Mouse (Mus musculus) limb, embryonic 14.5 days (tissue): ENCODE data around the gene Gm10837. TPM values are rescaled to one million over a fixed set of nuclear protein-coding genes. Genes with fewer than 3 reads are reported as not detected.

Experiments
- ATAC-seq: fragments of 200-750 bp; cut with Nextera tagmentation; 2 replicates; pipeline ENCODE4 v1.8.0; 2017; ENCODE audit warnings: low read depth, moderate number of reproducible peaks, moderate TSS enrichment; ENCODE audit not compliant: low FRiP score
- DNase-seq: peaks from one replicate; pipeline ENCODE4 v3.0.0-alpha.2; 2015; ENCODE audit warnings: low spot score
- H3K27ac ChIP-seq: fragments of 300-500 bp; sonication (generic); replicated peaks from 2 replicates; pipeline ENCODE4 v1.5.1; 2014; ENCODE audit warnings: low read depth, mild to moderate bottlenecking, low read length, moderate library complexity, mixed read lengths
- H3K27me3 ChIP-seq: fragments of 300-500 bp; sonication (generic); 2 replicates; pipeline ENCODE4 v1.6.1; 2014; ENCODE audit warnings: low read length, mixed read lengths; ENCODE audit not compliant: control insufficient read depth, insufficient read depth
- H3K36me3 ChIP-seq: fragments of 300-500 bp; sonication (generic); 2 replicates; pipeline ENCODE4 v1.6.1; 2014; ENCODE audit warnings: mild to moderate bottlenecking, low read length, moderate library complexity, mixed read lengths; ENCODE audit not compliant: control insufficient read depth, insufficient read depth
- H3K4me1 ChIP-seq: fragments of 300-500 bp; sonication (generic); 2 replicates; pipeline ENCODE4 v1.6.1; 2014; ENCODE audit warnings: antibody characterized with exemption, low read length, mixed read lengths; ENCODE audit not compliant: control insufficient read depth, insufficient read depth
- H3K4me2 ChIP-seq: fragments of 300-500 bp; sonication (generic); replicated peaks from 2 replicates; pipeline ENCODE4 v1.6.1; 2014; ENCODE audit warnings: low read depth, mild to moderate bottlenecking, low read length, moderate library complexity; ENCODE audit not compliant: severe bottlenecking
- H3K4me3 ChIP-seq: fragments of 300-500 bp; sonication (generic); replicated peaks from 2 replicates; pipeline ENCODE4 v1.5.1; 2014; ENCODE audit warnings: low read length
- H3K9ac ChIP-seq: fragments of 300-500 bp; sonication (generic); 2 replicates; pipeline ENCODE4 v1.6.1; 2014; ENCODE audit warnings: mild to moderate bottlenecking, low read depth, low read length, moderate library complexity; ENCODE audit not compliant: severe bottlenecking
- H3K9me3 ChIP-seq: fragments of 300-500 bp; sonication (generic); 2 replicates; pipeline ENCODE4 v1.6.1; 2016; ENCODE audit warnings: low read length; ENCODE audit not compliant: control insufficient read depth
- POLR2A ChIP-seq: fragments of 200-500 bp; IDR thresholded peaks from 2 replicates; pipeline ENCODE4 v1.8.0; 2012; ENCODE audit warnings: inconsistent platforms, mild to moderate bottlenecking, moderate library complexity, borderline replicate concordance; ENCODE audit not compliant: insufficient read depth, insufficient read length; ENCODE audit errors: extremely low read depth
- WGBS: fragments of 180-500 bp; shearing (Covaris S2); extraction: QIAGEN DNeasy Blood & Tissue Kit; methylation state at CpG from one replicate; pipeline ENCODE4 v1.1.7; 2014; 5-methylcytosine and 5-hydroxymethylcytosine counted together
- polyA plus RNA-seq, 2 experiments: library from polyadenylated mRNA; depleted of rRNA in 1 of 2; stranded (reverse) in 1 of 2; unstranded in 1 of 2; fragments of >200 nt; fragmentation: Nextera tagmentation in 1 of 2; extraction: Ambion mirVana in 1 of 2; gene quantifications; 2 replicates each; pipeline versions ENCODE4 v1.2.1 to v1.2.3; 2012 to 2014

Gm10837 gene
- polyA plus RNA-seq, 2 experiments = 0.12 TPM; not detected in 1

GRCm38 (mm10) chr14:122464351-122464762, 26.0 kb upstream of the Gm10837 start:
- H3K4me3 ChIP-seq = peak overlapping the region; percentile 55
- no peaks in the 10 kb centered on the region for H3K36me3 ChIP-seq
- no peaks in the 10 kb centered on the region for H3K9me3 ChIP-seq
- H3K27me3 ChIP-seq = peaks cover 79% of the 10 kb centered on the region
- peak overlapping the region; percentile 52; the same call in 1 of the 2 replicates for H3K27ac ChIP-seq
- no peak for TF ChIP-seq POLR2A
- H3K9ac ChIP-seq = peak overlapping the region; percentile 58
- WGBS = 1% methylated on average over 45 of the region's 62 CpGs
- H3K4me2 ChIP-seq = peak overlapping the region; percentile 86
- ATAC-seq (0 out of 2 replicates have a peak, but pooled peaks have one; percentile 13), DNase-seq (no peak)
- H3K4me1 ChIP-seq = peaks cover 14% of the 10 kb centered on the region

- TF ChIP-seq POLR2A = peak; percentile 49; the same call in 1 of the 2 replicates
- under 1% methylated on average over 39 of the region's 62 CpGs for WGBS
- no peaks in the 10 kb centered on the region for H3K9me3 ChIP-seq
- peaks cover 14% of the 10 kb centered on the region for H3K4me1 ChIP-seq
- H3K27me3 ChIP-seq = peaks cover 86% of the 10 kb centered on the region
- no peaks in the 10 kb centered on the region for H3K36me3 ChIP-seq
- peak within 1 kb of the TSS; percentile 86 for H3K4me2 ChIP-seq
- peak within 1 kb of the TSS; percentile 55 for H3K4me3 ChIP-seq
- peak within 1 kb of the TSS; percentile 52 for H3K27ac ChIP-seq
- DNase-seq = no peak
- H3K9ac ChIP-seq = peak within 1 kb of the TSS; percentile 58
- ATAC-seq = peak; percentile 37
Observed at GRCm38 (mm10) chr14:122464763-122465741, 25.3 kb upstream of the Gm10837 start, which contains the start of gene Zic5. Gene Zic5 (minus strand): TSS chr14:122465677.

- H3K4me1 ChIP-seq = peaks cover 14% of the 10 kb centered on the region
- H3K27ac ChIP-seq = no peak overlapping the region
- no peak for TF ChIP-seq POLR2A
- H3K4me2 ChIP-seq = peak overlapping the region; percentile 86
- 0 out of 2 replicates have a peak overlapping the region, but pooled peaks have one; percentile 7 for H3K9ac ChIP-seq
- DNase-seq = no peak
- no peaks in the 10 kb centered on the region for H3K9me3 ChIP-seq
- no peak for ATAC-seq
- no peaks in the 10 kb centered on the region for H3K36me3 ChIP-seq
- 28% methylated on average over 13 of the region's 13 CpGs for WGBS
- peaks cover 95% of the 10 kb centered on the region for H3K27me3 ChIP-seq
- peak overlapping the region; percentile 55; the same call in 1 of the 2 replicates for H3K4me3 ChIP-seq
Observed at GRCm38 (mm10) chr14:122465931-122466490, 24.4 kb upstream of the Gm10837 start.

- Histone ChIP-seq H3K4me1 (peaks cover 14% of the 10 kb centered on the region), H3K27me3 (peaks cover 98% of the 10 kb centered on the region), H3K9me3 (no peaks in the 10 kb centered on the region), H3K9ac (no peak overlapping the region), H3K4me3 (no peak overlapping the region), H3K27ac (no peak overlapping the region), H3K4me2 (no peak overlapping the region), H3K36me3 (no peaks in the 10 kb centered on the region)
- no peak for DNase-seq
- WGBS = 57% methylated on average over 7 of the region's 7 CpGs
- ATAC-seq = no peak
- TF ChIP-seq POLR2A = no peak
Observed at GRCm38 (mm10) chr14:122466756-122467362, 23.5 kb upstream of the Gm10837 start.
